Mouse (Mus musculus) megakaryocyte, embryonic 14.5 days (primary cell): ENCODE measurements around the gene Ifna11.
"Not testable (repeated sequence)": the region's sequence is repeated elsewhere in the genome, so short reads cannot be mapped to it uniquely, and the experiment has no call there.

Experiments used
- FLI1 ChIP-seq: IDR thresholded peaks from 2 replicates; pipeline ENCODE4 v1.6.1; 2012; ENCODE audit warnings: low read length, inconsistent platforms, mixed read lengths
- GATA1 ChIP-seq: IDR thresholded peaks from 3 replicates; pipeline ENCODE4 v1.6.1; 2012; ENCODE audit warnings: mixed read lengths, low read length, inconsistent platforms, borderline replicate concordance

GRCm38 (mm10) chr4:88788402-88788801 lies 31.4 kb upstream of the Ifna11 start, which contains the start of gene Gm13277:
- TF ChIP-seq GATA1, FLI1: not testable (repeated sequence)
